Comparison of ENCODE assay signal across 7 mouse cellular contexts in genomic region chr4:132329115-132329834, GRCm38 (mm10). TPM values are rescaled to one million over a fixed set of nuclear protein-coding genes. Genes with fewer than 3 reads are reported as not detected.
A peak's percentile ranks its signal among the peaks of the same experiment; 100 is the strongest.
DNase-seq lines count a peak whose midpoint lies in the region; ATAC-seq lines count a peak whose summit lies in the region.

TSS of gene Trnau1ap (minus strand) at chr4:132329538.

- H3K36me3 ChIP-seq in midbrain, embryonic 10.5 days, result peaks cover 54% of the 10 kb centered on the region

- peak within 1 kb of the TSS; percentile 92 for H3K27ac ChIP-seq in midbrain, embryonic 10.5 days (replicated peaks)

- WGBS in midbrain, embryonic 10.5 days, result under 1% methylated on average over 52 of the region's 52 CpGs

- ATAC-seq in inflammation-experienced regulatory T-cells, adult 6 months, result peak; percentile 96

- intact Hi-C loops in gastrocnemius, postnatal 14 days (cut with DNase I; ENCODE audit: low total_unique reads), result no loop called here
- intact Hi-C loops in left cerebral cortex, postnatal 25 days (cut with DNase I), result loop anchor here (2.0 kb wide), 1 partner anchor 20 kb away; no protein-coding TSS in a partner anchor

- H3K9me3 ChIP-seq in midbrain, embryonic 10.5 days (replicated peaks), result no peaks in the 10 kb centered on the region

- H3K27me3 ChIP-seq in midbrain, embryonic 10.5 days (ENCODE audit: low read depth, poor library complexity, severe bottlenecking), result no peaks in the 10 kb centered on the region

- H3K4me1 ChIP-seq in midbrain, embryonic 10.5 days, result peaks cover 25% of the 10 kb centered on the region

- peak within 1 kb of the TSS; percentile 72 for H3K4me3 ChIP-seq in midbrain, embryonic 10.5 days

- DNase-seq in adrenal gland, adult (ENCODE audit: inconsistent age in 2 of 2, low spot score in 1 of 2), result peak; percentile 92 to 96
- peak; percentile 95 for DNase-seq in embryo, embryonic 10 days (ENCODE audit: low spot score)
- peak; percentile 91 for DNase-seq in gastrocnemius, postnatal 14 days
- DNase-seq in left cerebral cortex, postnatal 25 days (ENCODE audit: low spot score in 2 of 2), result peak; percentile 79 to 84
- DNase-seq in midbrain, embryonic 10.5 days (ENCODE audit: low spot score), result peak; percentile 94
- DNase-seq in right cerebral cortex, postnatal 4 days, result peak; percentile 81

RNA-seq across cellular contexts. Expression of gene Trnau1ap, which starts in this region (rescaled TPM):
- total RNA-seq in gastrocnemius, postnatal 14 days (2021), result 10 to 100 TPM; 12.9 to 13.9 TPM
- polyA plus RNA-seq in inflammation-experienced regulatory T-cells, adult 6 months (2017; shearing (Covaris generic)), result 10 to 100 TPM; 37.5 to 45.9 (median 37.7) TPM
- total RNA-seq in left cerebral cortex, postnatal 25 days (2021), result 10 to 100 TPM; 18.0 to 22.2 TPM
- polyA plus RNA-seq in midbrain, embryonic 10.5 days (2016; fragmentation: Nextera tagmentation; extraction: Ambion mirVana), result 83.5 and 87.8 TPM in 2 replicates

Comparison
In these comparisons a context has a peak if more than half of its experiments do, and no peak if none do; other contexts are left out.
1. Peak in every context shown above with its lines: DNase-seq, ATAC-seq, H3K4me3 ChIP-seq and H3K27ac ChIP-seq.